Mouse (Mus musculus): ENCODE measurements around the gene Gm43518. TPM values are rescaled to one million over a fixed set of nuclear protein-coding genes. Genes with fewer than 3 reads are reported as not detected.

Gm43518 gene
- total and polyA plus RNA-seq, 3 experiments: 0.47 TPM; not detected in 2

DNA sequence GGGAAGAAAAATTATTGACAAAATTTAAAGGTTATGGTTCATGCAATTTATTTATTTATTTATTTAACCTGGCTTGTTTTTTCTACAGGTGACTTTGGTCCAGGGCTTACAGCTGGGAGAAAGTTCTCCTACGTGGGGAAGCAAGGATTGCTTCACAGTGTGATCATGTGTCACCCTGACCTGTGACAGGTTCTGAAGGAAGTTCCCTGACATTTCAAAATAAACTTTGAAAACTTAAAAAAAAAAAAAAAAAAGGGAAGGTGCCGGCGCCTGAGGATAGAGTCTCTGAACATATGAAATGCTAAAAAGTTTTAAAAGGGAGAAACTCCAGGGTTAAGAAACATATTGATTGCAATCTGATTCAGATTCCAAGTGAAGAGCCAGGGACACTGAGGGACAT is 40.9 kb upstream of the Gm43518 start:
- Histone ChIP-seq H3K79me2 (replicated peaks; ENCODE audit: control insufficient read depth, insufficient read depth, low read length) (no peaks in the 10 kb centered on the region), H3K27ac (no peak overlapping the region), H3K4me1 (ENCODE audit: control insufficient read depth, insufficient read depth, low read length) (no peaks in the 10 kb centered on the region), H3K4me3 (no peak overlapping the region), H3K9ac (ENCODE audit: low read depth, low read length) (no peak overlapping the region), H3K36me3 (ENCODE audit: control insufficient read depth, insufficient read depth, low read length) (no peaks in the 10 kb centered on the region), H3K27me3 (ENCODE audit: control insufficient read depth, insufficient read depth, low read length) (no peaks in the 10 kb centered on the region)
- no peak for DNase-seq
- WGBS: 70% methylated on average over 3 of the region's 3 CpGs
- intact Hi-C loops (cut with DNase I): no loop called here
- no peak for TF ChIP-seq POLR2A (IDR thresholded peaks at IDR 0.05; ENCODE audit: insufficient read depth, low read depth, low read length)
- TF ChIP-seq CTCF (IDR thresholded peaks at IDR 0.05): no peak
- TF ChIP-seq EP300 (IDR thresholded peaks at IDR 0.05; ENCODE audit: insufficient read depth, low read depth, low read length): no peak

GRCm38 (mm10) chr5:123890312-123890711 is 36.9 kb upstream of the Gm43518 start:
- no peaks in the 10 kb centered on the region for H3K36me3 ChIP-seq (ENCODE audit: control insufficient read depth, insufficient read depth, low read length)
- no peak for TF ChIP-seq CTCF (IDR thresholded peaks at IDR 0.05)
- no peak for TF ChIP-seq POLR2A (IDR thresholded peaks at IDR 0.05; ENCODE audit: insufficient read depth, low read depth, low read length)
- TF ChIP-seq EP300 (IDR thresholded peaks at IDR 0.05; ENCODE audit: insufficient read depth, low read depth, low read length): no peak
- H3K4me1 ChIP-seq (ENCODE audit: control insufficient read depth, insufficient read depth, low read length): no peaks in the 10 kb centered on the region
- H3K79me2 ChIP-seq (replicated peaks; ENCODE audit: control insufficient read depth, insufficient read depth, low read length): no peaks in the 10 kb centered on the region
- H3K4me3 ChIP-seq: no peak overlapping the region
- H3K27ac ChIP-seq: no peak overlapping the region
- intact Hi-C loops (cut with DNase I): no loop called here
- no peak overlapping the region for H3K9ac ChIP-seq (ENCODE audit: low read depth, low read length)
- DNase-seq: no peak
- no peaks in the 10 kb centered on the region for H3K27me3 ChIP-seq (ENCODE audit: control insufficient read depth, insufficient read depth, low read length)
- WGBS: 80% methylated on average over 2 of the region's 2 CpGs

DNA sequence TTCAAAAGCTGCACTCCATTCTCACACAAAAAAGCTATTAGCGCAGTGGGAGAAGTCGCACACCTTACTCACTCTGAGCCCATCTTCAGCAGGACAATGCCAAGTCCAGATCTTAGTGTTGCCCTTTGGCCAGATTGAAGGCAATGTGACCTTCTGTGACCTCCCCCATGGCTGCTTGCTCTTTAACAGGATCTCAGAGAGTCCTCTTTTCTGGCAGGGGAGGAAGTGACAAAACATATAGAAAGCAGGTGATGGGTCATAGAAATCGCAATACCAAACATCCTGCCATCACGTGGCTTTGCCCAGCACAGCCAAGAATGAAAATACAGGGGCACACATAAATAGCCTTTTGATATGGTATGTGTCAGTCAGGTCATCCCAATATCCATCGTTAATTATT is 36.2 kb upstream of the Gm43518 start:
- no peaks in the 10 kb centered on the region for H3K4me1 ChIP-seq (ENCODE audit: control insufficient read depth, insufficient read depth, low read length)
- no peaks in the 10 kb centered on the region for H3K27me3 ChIP-seq (ENCODE audit: control insufficient read depth, insufficient read depth, low read length)
- WGBS: 60% methylated on average over 5 of the region's 5 CpGs
- no peaks in the 10 kb centered on the region for H3K36me3 ChIP-seq (ENCODE audit: control insufficient read depth, insufficient read depth, low read length)
- TF ChIP-seq POLR2A (IDR thresholded peaks at IDR 0.05; ENCODE audit: insufficient read depth, low read depth, low read length) (no peak), EP300 (IDR thresholded peaks at IDR 0.05; ENCODE audit: insufficient read depth, low read depth, low read length) (no peak), CTCF (IDR thresholded peaks at IDR 0.05) (no peak)
- DNase-seq: no peak
- no peak overlapping the region for H3K9ac ChIP-seq (ENCODE audit: low read depth, low read length)
- H3K27ac ChIP-seq: no peak overlapping the region
- no peaks in the 10 kb centered on the region for H3K79me2 ChIP-seq (replicated peaks; ENCODE audit: control insufficient read depth, insufficient read depth, low read length)
- intact Hi-C loops (cut with DNase I): no loop called here
- no peak overlapping the region for H3K4me3 ChIP-seq

- Histone ChIP-seq H3K27me3 (ENCODE audit: control insufficient read depth, insufficient read depth, low read length) (no peaks in the 10 kb centered on the region), H3K27ac (no peak overlapping the region), H3K9ac (ENCODE audit: low read depth, low read length) (no peak overlapping the region), H3K4me3 (no peak overlapping the region), H3K36me3 (ENCODE audit: control insufficient read depth, insufficient read depth, low read length) (no peaks in the 10 kb centered on the region), H3K4me1 (ENCODE audit: control insufficient read depth, insufficient read depth, low read length) (no peaks in the 10 kb centered on the region), H3K79me2 (replicated peaks; ENCODE audit: control insufficient read depth, insufficient read depth, low read length) (no peaks in the 10 kb centered on the region)
- WGBS: 34% methylated on average over 6 of the region's 6 CpGs
- no peak for DNase-seq
- intact Hi-C loops (cut with DNase I): no loop called here
- TF ChIP-seq POLR2A (IDR thresholded peaks at IDR 0.05; ENCODE audit: insufficient read depth, low read depth, low read length): no peak
- no peak for TF ChIP-seq EP300 (IDR thresholded peaks at IDR 0.05; ENCODE audit: insufficient read depth, low read depth, low read length)
- TF ChIP-seq CTCF (IDR thresholded peaks at IDR 0.05): no peak
Measured at GRCm38 (mm10) chr5:123891669-123892068, 35.5 kb upstream of the Gm43518 start.

GRCm38 (mm10) chr5:123893520-123893919 is 33.7 kb upstream of the Gm43518 start:
- H3K4me3 ChIP-seq: no peak overlapping the region
- DNase-seq: no peak
- no peaks in the 10 kb centered on the region for H3K4me1 ChIP-seq (ENCODE audit: control insufficient read depth, insufficient read depth, low read length)
- H3K27me3 ChIP-seq (ENCODE audit: control insufficient read depth, insufficient read depth, low read length): no peaks in the 10 kb centered on the region
- H3K9ac ChIP-seq (ENCODE audit: low read depth, low read length): no peak overlapping the region
- no peaks in the 10 kb centered on the region for H3K36me3 ChIP-seq (ENCODE audit: control insufficient read depth, insufficient read depth, low read length)
- H3K27ac ChIP-seq: no peak overlapping the region
- H3K79me2 ChIP-seq (replicated peaks; ENCODE audit: control insufficient read depth, insufficient read depth, low read length): no peaks in the 10 kb centered on the region
- intact Hi-C loops (cut with DNase I): no loop called here
- TF ChIP-seq CTCF (IDR thresholded peaks at IDR 0.05) (no peak), EP300 (IDR thresholded peaks at IDR 0.05; ENCODE audit: insufficient read depth, low read depth, low read length) (no peak), POLR2A (IDR thresholded peaks at IDR 0.05; ENCODE audit: insufficient read depth, low read depth, low read length) (no peak)
- 83% methylated on average over 5 of the region's 5 CpGs for WGBS

DNA sequence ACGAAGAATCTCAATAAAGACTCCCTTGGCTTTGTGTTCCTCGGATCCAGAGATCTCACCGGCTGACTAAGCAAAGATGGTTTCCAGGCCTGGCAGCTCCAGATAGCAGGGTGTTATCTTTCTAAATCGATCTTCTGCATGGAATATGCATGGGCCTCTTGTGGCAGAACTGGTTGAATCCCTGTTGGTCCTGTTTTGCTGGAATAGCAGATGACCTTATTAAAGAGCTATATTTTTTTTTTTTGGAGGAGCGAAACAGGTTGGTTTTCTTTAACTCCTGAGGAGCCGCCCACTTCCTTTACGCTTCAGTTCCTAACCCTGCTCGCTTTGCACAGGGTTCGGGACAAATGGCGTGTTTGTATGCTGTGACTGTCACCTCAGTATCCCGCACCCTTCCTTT is 30.8 kb upstream of the Gm43518 start:
- intact Hi-C loops (cut with DNase I): no loop called here
- H3K4me3 ChIP-seq: no peak overlapping the region
- H3K27ac ChIP-seq: no peak overlapping the region
- no peak overlapping the region for H3K9ac ChIP-seq (ENCODE audit: low read depth, low read length)
- no peaks in the 10 kb centered on the region for H3K4me1 ChIP-seq (ENCODE audit: control insufficient read depth, insufficient read depth, low read length)
- DNase-seq: no peak
- WGBS: 78% methylated on average over 11 of the region's 11 CpGs
- no peaks in the 10 kb centered on the region for H3K36me3 ChIP-seq (ENCODE audit: control insufficient read depth, insufficient read depth, low read length)
- H3K27me3 ChIP-seq (ENCODE audit: control insufficient read depth, insufficient read depth, low read length): no peaks in the 10 kb centered on the region
- TF ChIP-seq EP300 (IDR thresholded peaks at IDR 0.05; ENCODE audit: insufficient read depth, low read depth, low read length) (no peak), CTCF (IDR thresholded peaks at IDR 0.05) (no peak), POLR2A (IDR thresholded peaks at IDR 0.05; ENCODE audit: insufficient read depth, low read depth, low read length) (no peak)
- no peaks in the 10 kb centered on the region for H3K79me2 ChIP-seq (replicated peaks; ENCODE audit: control insufficient read depth, insufficient read depth, low read length)

Data from heart, adult 2 months (tissue).